Mouse (Mus musculus) urinary bladder, postnatal 10 days (tissue): ENCODE data around the gene Laptm5.

Experiments used
- DNase-seq: peaks from one replicate; pipeline ENCODE4 v3.0.0; 2022; ENCODE audit warnings: low spot score

The Laptm5 gene

DNA sequence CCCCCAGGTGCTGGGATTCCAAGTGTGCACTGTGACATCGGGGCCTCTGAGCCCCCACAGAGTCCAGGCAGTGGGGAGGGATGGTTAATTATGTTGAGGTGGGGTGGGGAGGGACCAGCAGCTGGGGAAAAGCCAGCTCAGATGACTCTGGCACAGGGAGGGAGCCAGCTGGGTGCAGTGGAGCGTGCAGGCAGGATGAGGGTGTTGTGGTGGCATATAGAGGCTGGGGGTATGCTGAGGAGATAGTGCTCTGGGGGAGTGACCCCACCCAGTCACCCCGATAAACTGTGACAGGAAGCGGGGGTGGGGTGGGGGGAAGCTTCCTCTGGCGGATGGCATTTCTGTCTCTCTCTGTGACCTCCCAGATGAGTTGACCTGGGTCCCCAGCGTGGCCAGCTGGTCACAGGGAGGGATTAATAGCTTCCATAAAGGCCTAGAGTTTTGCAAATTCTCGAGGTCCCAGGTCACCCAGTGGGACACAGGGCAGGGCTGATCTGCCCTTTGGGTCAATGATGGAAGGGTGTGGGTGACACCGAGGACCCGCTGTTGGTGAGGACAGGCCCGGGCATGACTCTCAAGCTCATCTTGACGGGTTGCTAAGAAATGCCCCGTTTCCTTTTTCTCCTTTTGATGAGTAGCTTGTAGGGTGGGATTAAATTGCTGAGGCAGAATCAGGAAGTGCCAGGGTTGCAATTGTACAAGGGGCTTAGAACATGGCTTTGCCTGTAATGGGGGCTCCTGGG lies 8.2 kb downstream of the Laptm5 start:
- no peak for DNase-seq

DNA sequence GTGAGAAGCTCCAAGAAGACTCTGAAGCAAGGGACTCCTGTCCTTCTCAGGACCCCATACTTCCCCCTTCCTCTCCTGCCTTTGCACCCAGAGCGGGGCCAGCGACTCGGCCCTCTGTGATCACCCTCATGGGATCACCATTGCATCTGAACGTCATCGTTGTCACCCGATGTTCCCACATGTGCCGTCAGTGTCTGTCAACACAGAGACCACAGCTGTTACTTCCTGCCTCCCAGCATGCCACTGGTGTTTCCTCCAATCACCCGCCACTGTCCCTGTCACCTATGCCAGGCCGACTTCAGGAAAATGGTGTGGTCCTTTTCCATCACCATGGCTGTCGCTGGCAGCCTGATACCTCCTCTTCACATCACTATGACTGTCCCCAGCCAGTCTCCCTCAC lies 9.1 kb downstream of the Laptm5 start:
- no peak for DNase-seq

DNA sequence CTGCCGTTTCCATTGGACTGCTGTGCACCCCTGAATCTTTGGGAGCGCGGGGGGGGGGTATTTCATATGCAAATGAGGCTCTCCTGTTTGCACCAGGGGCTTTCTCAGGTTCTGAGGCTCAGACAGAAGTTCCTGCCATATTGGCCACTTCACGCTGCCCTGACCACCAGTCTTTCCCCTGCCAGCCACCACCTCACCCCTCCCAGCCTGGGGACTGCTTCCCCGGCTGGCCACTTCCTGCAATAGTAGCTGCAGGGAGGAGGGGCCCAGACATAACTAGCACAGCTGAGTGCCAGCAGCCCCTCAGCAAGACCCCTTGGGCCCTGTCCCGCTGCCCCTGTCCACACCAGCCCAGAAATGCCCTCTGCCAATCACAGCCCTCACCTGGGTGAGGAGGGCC lies 13.3 kb downstream of the Laptm5 start:
- no peak for DNase-seq

DNA sequence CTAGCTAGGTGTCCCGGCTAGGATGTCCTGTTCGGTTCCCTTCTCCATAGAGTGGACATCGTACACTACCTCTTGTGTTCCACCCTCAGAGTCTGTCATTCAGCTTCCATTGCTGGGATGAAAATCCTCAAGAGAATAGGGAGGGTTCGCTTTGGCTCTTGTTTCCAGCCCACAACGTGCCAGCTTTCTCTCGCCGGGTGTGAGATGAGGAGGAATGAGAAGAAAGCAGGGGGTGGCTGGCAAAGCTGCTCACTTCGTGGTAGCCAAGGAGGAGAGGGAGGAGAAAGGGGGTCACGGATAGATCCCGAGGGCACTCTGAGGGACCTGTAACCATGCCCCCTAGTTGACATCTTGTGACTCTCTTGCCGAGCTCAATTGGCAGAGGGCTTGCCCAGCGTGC lies 14.9 kb downstream of the Laptm5 start:
- no peak for DNase-seq

DNA sequence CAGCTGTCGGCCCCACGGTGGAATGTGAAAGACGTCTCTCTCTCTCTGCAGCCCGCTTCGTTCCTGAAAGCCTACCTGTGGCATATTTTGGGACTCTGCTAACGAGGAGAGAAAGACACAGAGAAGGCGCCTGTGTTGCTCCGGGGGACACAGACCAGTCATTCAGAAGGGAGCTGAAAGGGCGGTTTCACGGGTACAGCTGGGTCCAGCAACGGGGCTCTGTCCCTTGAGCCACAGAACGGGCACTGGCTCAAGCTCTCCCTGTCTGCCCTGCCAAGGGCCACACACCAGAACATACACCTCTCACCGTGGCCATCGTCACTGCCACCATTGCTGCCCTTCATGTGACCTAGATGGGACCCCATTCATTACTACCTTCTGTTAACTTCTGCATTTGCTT lies 29.7 kb downstream of the Laptm5 start:
- DNase-seq: no peak

DNA sequence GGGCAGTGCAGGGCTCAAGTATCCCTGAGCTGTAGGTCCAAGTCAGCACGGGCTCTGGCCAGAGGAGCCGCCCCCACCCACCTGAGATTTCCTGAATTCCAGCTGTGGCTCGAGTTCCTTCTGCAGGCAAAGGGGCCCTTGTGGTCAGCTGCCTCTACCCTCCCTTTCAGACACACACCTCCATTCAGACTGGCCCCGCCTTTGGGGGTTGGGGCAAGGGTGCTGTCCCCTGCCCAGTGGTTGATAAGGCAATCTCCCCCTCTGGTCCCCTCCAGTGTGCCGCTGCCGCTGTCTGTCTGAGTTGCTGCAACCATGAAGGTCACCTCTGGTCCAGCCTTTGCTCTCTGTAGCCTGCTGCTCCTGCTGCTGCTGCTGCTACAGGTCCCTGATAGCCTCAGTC lies 31.2 kb downstream of the Laptm5 start, which contains the start of gene Matn1:
Gene Matn1 (plus strand): TSS at position 274 of the 400 bp plus-strand sequence.
- DNase-seq: no peak

DNA sequence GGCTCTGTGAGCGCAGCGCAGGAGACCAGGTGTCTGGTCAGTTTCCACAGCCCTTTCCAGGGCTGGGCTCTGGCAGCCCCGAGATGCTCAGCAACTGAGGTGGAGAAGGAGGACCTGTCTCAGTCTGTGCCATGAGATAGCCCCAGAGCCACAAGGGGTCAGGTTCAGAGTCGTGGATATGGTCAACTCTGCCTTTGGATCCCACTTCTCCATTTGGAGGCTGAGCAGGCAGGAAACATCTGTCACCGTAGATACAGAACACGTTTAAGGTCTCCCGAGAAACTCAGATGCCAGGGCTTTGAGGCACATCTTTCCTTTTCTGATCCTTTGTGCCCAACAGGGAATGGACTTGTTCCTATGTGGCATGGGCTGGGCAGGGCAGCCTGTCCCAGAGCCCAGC lies 31.9 kb downstream of the Laptm5 start:
- no peak for DNase-seq

DNA sequence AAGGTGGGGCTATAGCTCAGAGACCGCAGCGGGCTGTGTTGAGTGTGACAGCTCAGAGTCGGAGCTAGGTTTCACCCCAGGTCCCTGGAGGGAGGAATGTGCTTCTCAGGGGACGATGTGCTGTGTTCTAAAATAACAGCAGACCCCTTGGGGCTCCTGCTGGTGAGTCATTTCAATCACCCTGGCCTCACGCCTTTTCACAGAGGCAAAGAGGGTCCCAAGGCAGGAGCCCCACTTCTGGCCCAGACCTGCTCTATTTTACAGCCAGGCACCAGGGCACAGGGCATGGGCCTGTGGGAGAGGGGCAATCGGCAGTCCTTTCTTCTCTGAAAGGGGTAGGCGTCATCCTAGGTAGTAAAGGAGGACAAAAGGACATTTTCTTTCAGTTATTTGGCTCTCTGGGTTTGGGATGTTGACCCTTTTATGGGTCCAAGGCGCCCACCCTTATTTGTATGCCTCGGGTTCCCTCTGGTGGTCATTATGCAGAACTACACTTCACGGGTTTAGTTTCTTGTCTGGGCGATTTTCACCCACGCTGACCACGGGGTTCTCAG lies 34.2 kb downstream of the Laptm5 start:
- DNase-seq: no peak

DNA sequence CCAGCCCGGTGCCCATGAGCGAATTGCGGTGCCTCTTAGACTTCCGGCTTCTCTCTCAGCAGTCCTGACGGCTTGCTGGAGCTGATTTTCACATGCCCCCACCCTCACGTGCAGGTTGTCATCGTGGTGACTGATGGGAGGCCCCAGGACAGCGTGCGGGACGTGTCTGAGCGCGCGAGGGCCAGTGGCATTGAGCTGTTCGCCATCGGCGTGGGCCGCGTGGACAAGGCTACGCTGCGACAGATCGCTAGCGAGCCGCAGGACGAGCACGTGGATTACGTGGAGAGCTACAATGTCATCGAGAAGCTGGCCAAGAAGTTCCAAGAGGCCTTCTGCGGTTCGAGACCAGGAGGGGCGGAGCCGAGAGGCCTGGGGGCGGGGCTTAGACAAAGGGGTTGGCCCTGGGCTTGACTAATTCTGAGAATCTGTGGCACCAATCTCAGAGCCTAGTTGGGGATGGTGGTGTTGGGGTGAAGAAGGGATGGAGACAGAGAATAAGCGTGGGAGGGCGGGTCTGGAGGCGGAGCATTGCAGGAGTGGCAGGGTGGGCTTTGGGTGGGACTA lies 37.0 kb downstream of the Laptm5 start:
- DNase-seq: no peak

DNA sequence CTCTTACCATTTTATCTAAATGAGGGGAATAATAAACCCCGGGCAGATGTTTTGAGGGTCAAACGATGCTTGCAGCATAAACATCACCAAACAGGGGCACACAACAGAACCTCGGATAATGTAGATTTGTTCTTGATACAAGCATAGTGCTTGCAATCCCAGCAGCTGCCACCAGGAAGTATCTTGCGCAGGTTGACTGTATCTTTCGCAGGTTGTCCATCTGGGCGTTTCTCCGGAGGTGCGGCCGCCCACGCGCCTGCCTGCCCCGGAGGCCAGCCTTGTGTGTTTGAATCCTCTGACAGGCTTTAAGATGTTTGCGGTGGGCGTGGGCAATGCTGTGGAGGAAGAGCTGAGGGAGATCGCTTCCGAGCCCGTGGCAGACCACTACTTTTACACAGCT lies 39.6 kb downstream of the Laptm5 start:
- DNase-seq: no peak

DNA sequence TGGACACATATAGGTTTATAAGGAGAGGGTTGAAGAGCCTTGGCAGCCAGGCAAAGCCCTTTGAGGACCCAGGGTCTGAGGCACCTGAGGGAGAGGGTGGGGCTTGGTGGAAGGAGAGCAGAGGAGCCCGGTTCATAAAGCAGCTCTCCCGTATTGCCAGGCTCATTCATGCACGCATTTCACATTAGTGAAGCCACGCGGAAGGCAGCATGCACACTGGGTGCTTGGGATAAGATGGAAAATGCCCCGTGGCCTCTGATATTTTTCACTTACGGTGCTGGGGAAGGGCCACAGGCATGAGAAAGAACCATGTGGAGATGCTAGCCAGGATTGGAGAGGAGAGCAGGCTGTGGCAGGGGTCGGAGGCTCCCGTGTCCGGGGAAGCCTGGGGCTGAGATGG lies 44.2 kb downstream of the Laptm5 start:
- DNase-seq: no peak

DNA sequence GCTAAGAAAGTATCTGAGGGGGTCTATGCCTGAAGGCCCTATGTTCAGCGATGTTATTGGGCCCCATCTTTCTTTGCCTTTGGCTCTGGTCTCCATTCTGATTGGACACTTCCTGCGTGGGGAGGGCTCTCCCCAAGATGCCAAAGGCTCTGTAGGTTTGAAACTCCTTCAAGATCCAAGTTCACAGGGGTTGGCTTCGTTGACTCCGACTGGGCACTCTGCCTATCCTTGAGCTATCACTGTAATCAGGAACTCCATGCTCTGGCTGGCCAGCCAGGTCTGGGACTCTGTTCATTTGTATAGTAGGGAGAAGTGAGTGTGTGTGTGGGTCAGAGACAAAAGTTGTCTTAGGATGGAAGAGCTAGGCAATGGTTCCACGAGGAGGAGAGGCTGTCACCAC lies 45.9 kb downstream of the Laptm5 start:
- DNase-seq: no peak

DNA sequence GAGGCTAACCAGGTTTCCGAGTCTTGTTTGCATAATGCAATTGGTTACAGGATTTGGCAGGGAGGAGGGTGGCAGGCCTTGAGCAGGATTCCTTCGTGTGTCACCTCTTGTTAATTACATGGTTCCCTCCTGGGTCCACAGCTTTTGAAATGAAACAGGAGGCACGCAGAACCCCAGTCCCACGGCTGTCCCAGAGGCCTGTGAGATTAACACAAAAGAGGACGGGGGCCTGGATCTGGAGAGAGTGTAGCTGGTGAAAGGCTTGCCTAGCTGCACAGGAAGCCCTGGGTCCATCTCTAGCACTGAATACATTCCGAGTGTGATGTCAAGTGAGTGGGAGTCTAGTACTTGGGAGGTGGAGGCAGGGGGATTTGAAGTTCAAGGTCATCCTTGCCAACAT lies 46.8 kb downstream of the Laptm5 start:
- DNase-seq: no peak

DNA sequence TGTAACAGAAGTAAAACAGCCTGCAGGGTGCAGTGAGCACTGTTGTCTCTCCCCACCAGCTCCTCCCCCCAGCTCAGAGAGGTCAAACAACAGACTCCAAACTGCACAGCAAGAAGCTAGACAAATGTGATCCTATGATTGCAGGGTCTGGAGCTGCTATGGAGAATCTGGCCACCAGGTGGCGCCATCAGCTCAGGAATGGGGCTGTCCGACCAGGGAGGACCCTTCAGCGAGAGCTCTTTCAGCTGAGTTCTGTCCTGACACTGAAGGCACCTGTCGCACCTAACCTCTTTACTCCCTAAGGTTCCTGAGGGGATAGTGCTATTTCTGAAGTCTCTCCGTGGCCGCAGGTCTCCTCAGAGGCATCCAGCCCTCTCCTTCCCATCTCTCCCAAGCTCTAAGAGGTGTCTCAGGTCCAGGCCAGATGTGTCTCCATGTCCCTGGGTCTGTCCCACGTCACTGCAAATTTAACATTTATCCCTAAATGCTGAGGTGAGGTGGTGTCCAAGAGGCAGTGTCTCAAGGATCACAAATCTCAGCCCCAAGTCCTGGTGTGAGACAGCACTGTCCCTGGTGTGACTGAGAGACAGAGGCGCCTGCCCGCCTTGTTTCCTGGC lies 47.3 kb downstream of the Laptm5 start:
- DNase-seq: peak; percentile 62

DNA sequence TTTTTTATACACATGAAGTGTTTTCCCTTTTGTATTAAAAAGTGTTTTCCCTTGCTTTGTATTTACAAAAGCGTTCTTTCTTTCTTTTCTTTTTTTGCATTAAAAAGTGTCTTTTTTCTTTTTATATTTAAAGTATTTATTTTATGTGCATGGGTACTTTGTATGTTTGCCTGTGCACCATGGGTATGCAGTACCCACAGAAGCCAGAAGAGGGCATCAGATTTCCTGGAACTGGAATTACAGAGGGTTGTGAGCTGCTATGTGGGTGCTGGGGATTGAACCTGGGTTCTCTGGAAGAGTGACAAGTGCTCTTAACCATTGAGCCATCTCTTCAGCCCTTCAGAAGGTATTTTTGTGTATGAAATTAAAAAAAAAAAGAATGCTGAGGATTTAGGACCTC lies 58.4 kb downstream of the Laptm5 start:
- DNase-seq: no peak

DNA sequence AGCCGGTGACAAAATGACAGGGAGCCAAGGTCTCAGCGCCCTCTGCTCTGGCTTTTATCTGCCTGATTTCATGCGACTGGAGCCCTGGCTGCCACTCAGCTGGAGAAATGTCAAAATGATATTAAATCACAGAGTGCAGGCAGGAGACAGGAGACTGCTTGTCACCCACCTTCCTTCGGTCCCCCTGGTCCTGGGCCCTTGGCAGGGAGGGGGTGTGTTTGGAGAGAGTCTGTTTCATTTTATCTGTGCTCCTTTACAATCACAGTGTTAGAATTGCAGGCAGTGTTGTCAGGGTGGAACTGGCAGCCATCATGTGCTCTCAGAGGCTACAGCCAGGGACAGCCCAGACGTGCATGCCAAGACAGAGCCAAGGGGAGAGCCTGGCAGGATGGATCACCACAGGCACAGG lies 59.5 kb downstream of the Laptm5 start:
- DNase-seq: no peak

DNA sequence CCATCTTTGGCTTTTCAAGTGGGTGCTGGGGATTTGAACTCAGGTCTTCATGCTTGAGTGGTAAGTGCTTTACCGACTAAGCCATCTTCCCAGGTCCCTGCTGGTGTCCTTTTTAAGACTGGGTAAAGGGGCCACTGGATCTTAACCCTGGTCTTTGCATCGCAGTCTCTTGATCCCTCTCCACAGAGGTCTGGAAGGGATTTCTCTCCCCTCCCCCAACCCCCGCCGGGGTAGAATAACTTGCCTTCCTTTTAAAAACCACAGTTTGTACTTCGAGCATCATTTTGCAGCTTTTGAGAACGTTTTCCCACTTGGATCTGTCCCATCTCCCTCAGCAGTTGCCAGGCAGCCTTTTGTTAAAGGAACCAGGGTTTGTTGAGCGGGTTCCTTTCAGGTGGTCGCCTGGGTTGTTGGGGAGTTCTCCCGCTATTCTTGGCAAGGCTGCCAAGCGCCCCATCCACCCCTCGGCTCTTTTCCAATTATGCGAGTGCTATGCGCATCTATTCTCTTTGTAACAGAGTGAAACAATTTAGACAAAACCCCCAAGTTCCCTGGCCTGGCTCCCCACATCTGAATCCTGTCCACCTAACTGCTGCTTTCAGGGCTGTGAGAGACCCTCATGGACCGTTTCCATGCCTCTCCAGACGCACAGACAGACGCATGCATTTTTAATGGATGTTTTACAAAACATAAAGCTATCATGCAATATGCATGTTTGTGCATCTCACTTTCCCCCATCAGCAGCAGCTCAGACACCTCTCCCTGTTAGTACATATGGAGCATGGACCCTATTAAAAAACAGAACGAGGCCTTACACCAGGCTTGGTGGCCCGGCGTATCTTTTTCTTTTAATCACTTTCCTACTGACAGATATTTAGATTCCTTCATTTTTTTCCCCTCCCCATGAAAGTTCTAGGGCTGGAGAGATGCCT lies 60.7 kb downstream of the Laptm5 start:
- no peak for DNase-seq

DNA sequence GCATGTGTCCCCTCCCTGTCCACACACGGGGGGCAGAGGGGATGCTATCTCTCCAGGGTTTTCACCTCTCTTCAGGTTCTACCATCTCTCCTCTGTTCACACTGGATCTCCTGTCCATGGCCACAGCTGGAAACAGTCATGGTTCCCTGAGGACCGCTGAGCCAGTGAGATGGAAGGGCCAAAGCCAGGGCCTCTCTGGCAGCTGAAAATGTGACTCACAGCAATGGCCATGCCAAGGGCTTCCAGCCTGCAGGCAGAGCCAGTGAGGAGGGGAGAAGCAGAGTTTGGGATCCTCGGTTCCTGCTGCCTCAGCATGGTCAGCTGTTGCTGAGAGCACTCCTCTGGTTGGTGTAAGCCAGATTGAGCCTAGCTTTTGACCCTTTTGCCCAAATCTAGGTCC lies 66.1 kb downstream of the Laptm5 start:
- no peak for DNase-seq

DNA sequence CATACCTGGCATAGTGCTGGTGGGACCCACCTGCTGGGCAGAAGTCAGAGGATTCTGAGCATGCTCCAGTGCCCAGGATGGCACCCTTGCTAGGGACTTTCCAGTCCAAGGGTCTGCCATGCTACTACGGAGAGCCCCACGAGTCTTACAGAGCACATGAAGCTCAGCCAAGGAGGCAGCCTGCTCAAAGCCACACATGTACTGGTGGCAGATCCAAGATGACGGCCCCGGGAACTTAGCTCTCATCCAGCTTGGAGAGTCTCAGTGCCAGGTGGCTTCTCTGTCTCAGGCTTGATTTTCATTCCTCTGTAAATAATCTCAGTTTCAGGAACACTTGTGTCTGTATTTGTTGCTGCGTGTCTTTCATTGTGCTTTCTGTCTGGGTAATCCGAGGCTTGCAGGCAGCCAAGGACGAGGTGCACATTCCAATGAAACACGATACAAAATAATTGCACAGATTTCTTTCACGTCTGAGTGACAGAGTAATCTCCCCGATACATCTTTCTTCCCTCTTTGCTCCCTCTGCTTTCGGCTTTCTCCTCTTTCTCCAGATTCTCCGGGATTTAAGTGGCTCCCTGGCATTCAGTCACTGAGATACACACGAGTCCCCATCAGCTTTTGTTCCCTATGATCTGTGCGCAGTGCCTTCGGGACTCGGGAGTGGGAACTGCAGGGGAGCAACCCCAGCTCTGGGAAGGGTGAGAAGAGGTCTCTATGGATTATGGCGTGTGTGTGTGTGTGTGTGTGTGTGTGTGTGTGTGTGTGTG lies 71.7 kb downstream of the Laptm5 start:
- no peak for DNase-seq
